Mouse (Mus musculus): ENCODE results near the gene Rin1. TPM values are rescaled to one million over a fixed set of nuclear protein-coding genes. Genes with fewer than 3 reads are reported as not detected.

Gene Rin1
- polyA plus RNA-seq, 1 experiment from 2014 or later = 1.6 TPM

DNA sequence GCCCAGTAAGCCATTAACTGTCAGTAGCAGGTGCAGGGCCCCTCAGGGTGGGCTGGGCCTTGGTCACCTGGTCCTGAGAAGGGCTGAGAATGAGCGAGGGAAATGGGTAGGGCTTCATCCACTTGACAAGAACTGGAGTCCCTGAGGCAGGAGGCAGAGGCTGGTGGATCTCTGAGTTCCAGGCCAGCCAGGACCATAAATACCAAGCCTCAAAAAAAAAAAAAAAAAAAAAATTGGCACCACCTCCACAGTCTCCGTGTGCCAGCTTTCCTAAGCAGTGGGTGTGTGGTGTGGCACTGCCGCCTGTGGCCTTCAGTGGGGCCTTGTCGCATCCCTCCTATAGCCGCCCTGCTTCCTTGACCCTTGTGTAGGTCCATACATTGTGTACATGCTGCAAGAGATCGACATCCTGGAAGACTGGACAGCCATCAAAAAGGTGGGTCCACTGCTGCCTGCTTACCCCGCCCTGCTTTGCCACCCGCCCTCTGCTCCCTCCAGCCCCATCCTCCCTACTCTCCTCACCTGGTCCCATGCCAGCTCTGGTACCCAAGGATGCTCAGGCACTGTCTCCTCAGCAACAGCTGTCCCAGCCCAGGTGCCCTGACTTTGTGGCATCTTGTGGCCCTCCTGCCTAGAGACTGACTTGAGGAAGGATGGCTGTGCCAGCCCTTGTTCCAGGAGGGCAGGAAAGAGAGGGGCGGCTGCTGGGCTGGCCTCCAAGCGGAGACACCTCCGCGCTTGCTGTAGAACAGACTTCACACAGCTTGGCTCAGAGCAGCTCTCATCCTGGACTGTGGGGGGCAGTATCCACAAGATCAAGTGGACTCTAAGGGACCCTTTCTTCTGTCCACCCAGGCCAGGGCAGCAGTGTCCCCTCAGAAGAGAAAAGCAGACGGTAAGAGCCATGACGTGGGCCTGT, 1.9 kb upstream of the Rin1 start:
- no peak for ATAC-seq (replicated peaks)
- 0 out of 2 replicates have a peak, but pooled peaks cover 17% of the 10 kb centered on the region for H3K36me3 ChIP-seq (replicated peaks)
- H3K4me2 ChIP-seq = no peak overlapping the region
- no peak overlapping the region for H3K27ac ChIP-seq
- H3K27me3 ChIP-seq (replicated peaks) = peaks cover 36% of the 10 kb centered on the region
- 86% methylated on average over 14 of the region's 14 CpGs for WGBS
- no peak overlapping the region for H3K9ac ChIP-seq
- H3K4me1 ChIP-seq = peaks cover 12% of the 10 kb centered on the region
- H3K9me3 ChIP-seq = no peaks in the 10 kb centered on the region
- no peak overlapping the region for H3K4me3 ChIP-seq

DNA sequence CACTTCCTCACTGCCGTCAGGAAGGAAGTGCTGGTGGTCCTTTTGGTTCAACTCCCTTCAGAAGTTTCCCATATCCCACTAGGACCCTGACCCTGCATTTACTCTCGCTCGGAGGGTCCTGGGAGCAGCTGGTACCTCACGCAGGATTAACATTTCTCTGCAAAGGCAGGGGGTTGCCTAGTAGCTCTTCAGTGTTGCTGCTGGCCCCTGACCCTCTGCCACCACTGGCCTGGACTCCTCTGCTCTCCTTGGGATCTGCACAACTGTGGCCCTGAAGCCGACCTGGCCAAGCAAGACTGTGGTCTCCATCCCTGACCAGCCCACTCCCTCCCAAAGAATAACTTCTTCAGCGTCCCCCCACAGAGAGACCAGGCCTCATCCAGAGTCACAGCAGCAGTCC, 956 bp upstream of the Rin1 start:
- Histone ChIP-seq H3K9me3 (no peaks in the 10 kb centered on the region), H3K27me3 (replicated peaks) (peaks cover 41% of the 10 kb centered on the region), H3K27ac (no peak overlapping the region), H3K4me2 (no peak overlapping the region), H3K36me3 (replicated peaks) (0 out of 2 replicates have a peak, but pooled peaks cover 17% of the 10 kb centered on the region), H3K9ac (no peak overlapping the region), H3K4me1 (peaks cover 12% of the 10 kb centered on the region), H3K4me3 (no peak overlapping the region)
- no peak for ATAC-seq (replicated peaks)
- 61% methylated on average over 6 of the region's 6 CpGs for WGBS

- Histone ChIP-seq H3K27ac (no peak overlapping the region), H3K4me1 (peaks cover 12% of the 10 kb centered on the region), H3K9ac (peak overlapping the region; percentile 14; the same call in 1 of the 2 replicates), H3K9me3 (no peaks in the 10 kb centered on the region), H3K4me2 (peak overlapping the region; percentile 6; the same call in 1 of the 2 replicates), H3K27me3 (replicated peaks) (peaks cover 41% of the 10 kb centered on the region), H3K36me3 (replicated peaks) (0 out of 2 replicates have a peak, but pooled peaks cover 13% of the 10 kb centered on the region), H3K4me3 (no peak overlapping the region)
- WGBS = 6% methylated on average over 17 of the region's 17 CpGs
- ATAC-seq (replicated peaks) = 0 out of 2 replicates have a peak, but pooled peaks have one; percentile 28
Observed at GRCm38 (mm10) chr19:5051031-5051430, 750 bp downstream of the Rin1 start.

- WGBS = 48% methylated on average over 3 of the region's 3 CpGs
- H3K4me2 ChIP-seq = no peak overlapping the region
Observed at GRCm38 (mm10) chr19:5051515-5051914, 1.2 kb downstream of the Rin1 start.

GRCm38 (mm10) chr19:5052166-5052822, 2.0 kb downstream of the Rin1 start:
- no peak overlapping the region for H3K27ac ChIP-seq
- no peak overlapping the region for H3K4me2 ChIP-seq
- H3K4me1 ChIP-seq = peaks cover 15% of the 10 kb centered on the region
- WGBS = 28% methylated on average over 25 of the region's 25 CpGs
- 0 out of 2 replicates have a peak, but pooled peaks cover 4% of the 10 kb centered on the region for H3K36me3 ChIP-seq (replicated peaks)
- H3K9ac ChIP-seq = no peak overlapping the region
- ATAC-seq (replicated peaks) = no peak
- H3K9me3 ChIP-seq = no peaks in the 10 kb centered on the region
- peaks cover 41% of the 10 kb centered on the region for H3K27me3 ChIP-seq (replicated peaks)
- H3K4me3 ChIP-seq = no peak overlapping the region

More at GRCm38 (mm10) chr19:5051515-5051914, 1.2 kb downstream of the Rin1 start:
- no peak overlapping the region for H3K4me3 ChIP-seq
- H3K9ac ChIP-seq = no peak overlapping the region
- H3K27ac ChIP-seq = no peak overlapping the region
- H3K4me1 ChIP-seq = peaks cover 15% of the 10 kb centered on the region
- 0 out of 2 replicates have a peak, but pooled peaks cover 10% of the 10 kb centered on the region for H3K36me3 ChIP-seq (replicated peaks)
- no peak for ATAC-seq (replicated peaks)
- H3K9me3 ChIP-seq = no peaks in the 10 kb centered on the region
- H3K27me3 ChIP-seq (replicated peaks) = peaks cover 41% of the 10 kb centered on the region

- no peak for ATAC-seq (replicated peaks)
- H3K27me3 ChIP-seq (replicated peaks) = peaks cover 45% of the 10 kb centered on the region
- no peak overlapping the region for H3K4me3 ChIP-seq
- no peak overlapping the region for H3K9ac ChIP-seq
- H3K4me2 ChIP-seq = no peak overlapping the region
- H3K36me3 ChIP-seq (replicated peaks) = 0 out of 2 replicates have a peak, but pooled peaks cover 3% of the 10 kb centered on the region
- peaks cover 15% of the 10 kb centered on the region for H3K4me1 ChIP-seq
- no peaks in the 10 kb centered on the region for H3K9me3 ChIP-seq
- 66% methylated on average over 17 of the region's 17 CpGs for WGBS
- H3K27ac ChIP-seq = no peak overlapping the region
Observed at GRCm38 (mm10) chr19:5052853-5053252, 2.6 kb downstream of the Rin1 start.

GRCm38 (mm10) chr19:5053909-5054308, 3.6 kb downstream of the Rin1 start:
- no peak overlapping the region for H3K27ac ChIP-seq
- H3K4me1 ChIP-seq = peaks cover 20% of the 10 kb centered on the region
- H3K36me3 ChIP-seq (replicated peaks) = no peaks in the 10 kb centered on the region
- H3K4me2 ChIP-seq = no peak overlapping the region
- H3K9me3 ChIP-seq = no peaks in the 10 kb centered on the region
- 16% methylated on average over 9 of the region's 9 CpGs for WGBS
- no peak overlapping the region for H3K4me3 ChIP-seq
- peaks cover 45% of the 10 kb centered on the region for H3K27me3 ChIP-seq (replicated peaks)
- no peak overlapping the region for H3K9ac ChIP-seq
- no peak for ATAC-seq (replicated peaks)

- no peak overlapping the region for H3K9ac ChIP-seq
- H3K36me3 ChIP-seq (replicated peaks) = no peaks in the 10 kb centered on the region
- peak; percentile 16; the same call in 1 of the 2 replicates for ATAC-seq (replicated peaks)
- peaks cover 11% of the 10 kb centered on the region; the same call in 1 of the 2 replicates for H3K4me1 ChIP-seq
- WGBS = 14% methylated on average over 6 of the region's 6 CpGs
- no peaks in the 10 kb centered on the region for H3K9me3 ChIP-seq
- no peak overlapping the region for H3K4me3 ChIP-seq
- no peak overlapping the region for H3K27ac ChIP-seq
- no peak overlapping the region for H3K4me2 ChIP-seq
- H3K27me3 ChIP-seq (replicated peaks) = peaks cover 31% of the 10 kb centered on the region
Observed at GRCm38 (mm10) chr19:5056251-5056650, 6.0 kb downstream of the Rin1 start.

DNA sequence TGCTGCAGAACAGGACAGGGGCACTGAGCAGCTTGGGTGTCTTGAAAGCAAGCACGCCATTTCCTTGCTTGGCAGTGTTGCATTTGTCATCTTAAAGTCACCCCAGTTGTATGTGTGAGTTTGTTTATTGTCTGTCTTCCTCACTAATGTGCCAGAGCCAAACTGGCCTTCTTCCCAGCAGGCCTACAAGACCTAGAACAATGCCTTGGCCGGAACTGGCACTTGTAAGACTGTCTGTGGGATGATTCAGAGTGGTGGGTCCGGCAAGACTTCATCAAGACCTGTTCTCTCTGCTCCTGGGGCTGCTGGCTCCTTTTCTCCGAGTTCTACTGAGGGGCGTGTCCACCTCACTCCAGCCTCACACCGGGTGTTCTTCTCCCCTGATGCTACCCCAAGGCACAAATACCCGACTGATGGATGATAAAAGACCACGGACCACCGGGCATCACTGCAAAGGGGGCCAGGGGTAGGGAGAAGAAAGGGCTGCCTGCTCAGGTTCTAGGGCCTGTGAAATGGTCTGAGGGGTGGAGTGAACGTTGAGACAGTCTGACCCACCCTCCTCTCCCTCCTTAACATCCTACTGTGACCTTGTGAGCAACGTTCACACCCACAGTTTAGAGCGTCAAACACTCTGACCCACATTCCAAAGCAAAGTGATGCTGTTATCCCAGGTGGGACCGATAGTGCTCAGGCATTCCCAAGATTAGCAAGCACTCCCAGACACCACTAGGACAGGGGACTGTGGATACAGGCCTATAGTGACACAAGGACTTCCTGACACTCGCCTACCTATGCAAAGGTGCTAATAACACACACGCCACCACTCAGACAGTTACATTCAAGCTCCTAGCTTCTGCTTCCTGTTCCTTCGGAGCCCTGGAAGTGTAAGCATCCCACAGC, 7.8 kb downstream of the Rin1 start:
- Histone ChIP-seq H3K4me2 (no peak overlapping the region), H3K9me3 (no peaks in the 10 kb centered on the region), H3K27ac (no peak overlapping the region), H3K27me3 (replicated peaks) (peaks cover 12% of the 10 kb centered on the region), H3K9ac (no peak overlapping the region), H3K36me3 (replicated peaks) (no peaks in the 10 kb centered on the region), H3K4me3 (no peak overlapping the region), H3K4me1 (peaks cover 11% of the 10 kb centered on the region; the same call in 1 of the 2 replicates)
- WGBS = 25% methylated on average over 16 of the region's 16 CpGs
- no peak for ATAC-seq (replicated peaks)

- Histone ChIP-seq H3K27me3 (replicated peaks) (0 out of 2 replicates have a peak, but pooled peaks cover 5% of the 10 kb centered on the region), H3K4me2 (no peak overlapping the region), H3K36me3 (replicated peaks) (no peaks in the 10 kb centered on the region), H3K4me1 (peaks cover 11% of the 10 kb centered on the region; the same call in 1 of the 2 replicates), H3K9me3 (no peaks in the 10 kb centered on the region), H3K27ac (no peak overlapping the region), H3K9ac (no peak overlapping the region), H3K4me3 (no peak overlapping the region)
- 0 out of 2 replicates have a peak, but pooled peaks have one; percentile 18 for ATAC-seq (replicated peaks)
- 16% methylated on average over 10 of the region's 10 CpGs for whole genome bisulfite sequencing
Observed at GRCm38 (mm10) chr19:5058801-5059771, 8.8 kb downstream of the Rin1 start.

Data from midbrain, embryonic 15.5 days (tissue).